Mouse (Mus musculus): ENCODE measurements at regions not wholly inside any gene's neighbourhood (a gene's known extent, or its start where the extent isn't known, plus 50 kb on each side); places are given as distances from the start of the nearest gene placed in this dataset.

- TF ChIP-seq CTCF (conservative IDR thresholded peaks at IDR 0.05; ENCODE audit: low read length) (no peak), NANOG (IDR thresholded peaks at IDR 0.05; ENCODE audit: borderline replicate concordance, low read length) (no peak)
Observed at GRCm38 (mm10) chr2:144161852-144162251, 108.6 kb upstream of the Mgme1 start.
